Mouse (Mus musculus): ENCODE results near the gene Ebf3.

The Ebf3 gene

DNA sequence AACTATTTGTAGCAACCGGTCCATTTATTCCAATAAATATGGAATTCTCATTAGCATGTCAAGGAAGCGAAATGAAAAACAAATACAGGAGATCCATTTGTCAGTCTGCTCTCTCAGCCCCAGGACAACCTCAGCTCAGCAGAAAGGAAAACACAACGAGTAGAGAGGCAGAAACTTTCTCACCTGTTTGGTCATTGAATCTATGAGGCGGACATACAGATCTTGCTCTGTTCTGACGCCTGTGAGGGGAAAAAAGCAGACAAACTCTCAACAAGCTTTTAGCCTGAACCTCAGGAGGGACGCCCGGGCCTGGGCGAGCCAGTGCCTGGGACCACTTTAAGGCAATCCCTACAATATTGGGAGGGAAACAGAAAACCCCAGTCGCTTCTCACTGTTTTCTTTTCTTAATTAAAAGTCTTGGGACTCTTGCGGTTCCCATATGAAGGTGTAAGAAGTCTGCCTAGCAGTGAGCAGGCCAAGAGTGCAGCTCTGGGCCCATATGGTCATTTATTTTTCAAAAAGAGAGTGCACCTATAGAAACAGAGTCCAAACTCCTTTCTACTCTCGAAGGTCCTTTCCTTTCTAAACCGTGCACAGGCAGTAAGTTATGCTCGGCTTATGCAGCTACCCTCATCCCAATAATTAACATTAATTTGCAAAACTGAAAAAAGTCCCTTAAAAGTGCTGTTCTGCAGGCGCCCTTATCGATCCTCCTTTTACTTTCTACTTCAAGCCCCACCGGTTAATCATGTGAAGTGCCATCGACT lies 1.9 kb downstream of the Ebf3 start:
- DNase-seq (ENCODE audit: low read depth, low spot score): peak; percentile 34

DNA sequence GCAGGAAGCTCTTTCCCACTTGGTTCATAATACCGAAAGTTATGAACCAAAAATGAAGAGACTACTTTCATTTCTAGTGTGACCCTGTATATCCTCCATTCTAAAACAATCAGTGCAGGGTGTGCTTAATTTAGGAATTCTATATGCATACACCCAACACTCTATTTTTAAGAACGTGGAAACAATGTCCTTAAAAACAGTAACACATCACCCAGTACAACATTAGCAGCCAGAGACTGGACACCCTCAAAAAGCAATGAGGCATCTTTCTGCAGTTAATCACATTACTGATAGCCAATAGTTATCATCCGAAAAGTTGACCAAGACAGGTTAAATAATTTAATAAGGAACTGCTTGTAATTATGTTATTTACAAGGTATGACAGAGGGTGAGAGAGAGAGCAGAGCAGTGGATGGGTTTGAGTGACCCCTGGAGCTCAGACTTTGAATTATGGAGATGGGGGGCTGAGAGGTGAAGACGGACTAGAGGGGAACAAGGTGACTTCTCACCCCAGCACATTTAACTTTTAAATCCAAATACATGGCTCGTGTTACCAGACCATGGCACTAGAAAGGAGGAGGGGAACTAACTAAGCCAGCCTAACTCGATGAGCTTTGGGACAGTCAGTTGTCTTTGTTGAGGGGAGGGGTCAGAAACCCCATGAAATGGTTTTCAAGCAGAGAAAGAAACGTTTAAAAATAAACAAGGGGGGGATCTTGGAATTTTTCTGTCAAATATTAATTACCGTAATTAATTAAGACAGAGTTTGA lies 2.7 kb downstream of the Ebf3 start:
- DNase-seq (ENCODE audit: low read depth, low spot score): peak; percentile 40

- no peak for DNase-seq (ENCODE audit: low read depth, low spot score)
Observed at GRCm38 (mm10) chr7:137310876-137311275, 3.4 kb downstream of the Ebf3 start.

DNA sequence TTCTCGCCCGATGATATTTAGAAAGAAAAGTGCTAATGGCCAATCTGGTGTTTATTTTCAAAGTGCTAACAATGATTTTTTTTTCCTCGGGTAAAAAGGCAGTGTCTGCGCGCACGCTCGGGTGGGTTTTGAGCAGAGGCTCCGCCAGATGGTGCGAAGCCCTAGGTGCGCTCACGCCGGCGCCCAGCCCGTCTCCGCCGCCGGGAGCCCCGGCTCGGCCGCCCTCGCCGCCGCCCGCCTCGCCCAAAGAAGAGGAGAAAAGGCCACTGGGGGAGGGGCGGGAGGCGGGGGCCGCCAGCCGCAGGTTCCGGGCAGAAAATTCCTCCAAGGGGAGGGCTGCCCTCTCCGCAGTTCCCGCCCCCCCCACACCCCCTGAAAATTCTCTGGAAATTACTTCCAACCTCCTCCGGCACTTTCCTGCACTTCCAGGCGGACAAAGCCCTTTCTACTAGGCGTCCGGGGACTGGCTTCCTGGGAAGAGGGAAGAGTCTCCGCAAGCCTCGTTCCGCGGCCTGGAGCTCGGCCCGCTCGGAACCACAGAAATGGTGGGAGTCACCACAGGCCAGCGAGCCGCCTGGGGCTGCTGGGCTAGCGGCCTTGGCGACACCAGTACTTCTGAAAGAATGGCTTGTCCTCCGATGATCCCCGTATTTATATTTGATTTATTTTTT lies 4.0 kb downstream of the Ebf3 start:
- peak; percentile 75 for DNase-seq (ENCODE audit: low read depth, low spot score)

- peak; percentile 58 for DNase-seq (ENCODE audit: low read depth, low spot score)
Observed at GRCm38 (mm10) chr7:137309071-137310066, 4.9 kb downstream of the Ebf3 start.

- DNase-seq (ENCODE audit: low read depth, low spot score): peak; percentile 52
Observed at GRCm38 (mm10) chr7:137308061-137309060, 5.9 kb downstream of the Ebf3 start.

- no peak for DNase-seq (ENCODE audit: low read depth, low spot score)
Observed at GRCm38 (mm10) chr7:137307131-137307530, 7.1 kb downstream of the Ebf3 start.

- peak; percentile 18 for DNase-seq (ENCODE audit: low read depth, low spot score)
Observed at GRCm38 (mm10) chr7:137306127-137306526, 8.1 kb downstream of the Ebf3 start.

GRCm38 (mm10) chr7:137303776-137304171 lies 10.5 kb downstream of the Ebf3 start:
- peak; percentile 90 for DNase-seq (ENCODE audit: low read depth, low spot score)

DNA sequence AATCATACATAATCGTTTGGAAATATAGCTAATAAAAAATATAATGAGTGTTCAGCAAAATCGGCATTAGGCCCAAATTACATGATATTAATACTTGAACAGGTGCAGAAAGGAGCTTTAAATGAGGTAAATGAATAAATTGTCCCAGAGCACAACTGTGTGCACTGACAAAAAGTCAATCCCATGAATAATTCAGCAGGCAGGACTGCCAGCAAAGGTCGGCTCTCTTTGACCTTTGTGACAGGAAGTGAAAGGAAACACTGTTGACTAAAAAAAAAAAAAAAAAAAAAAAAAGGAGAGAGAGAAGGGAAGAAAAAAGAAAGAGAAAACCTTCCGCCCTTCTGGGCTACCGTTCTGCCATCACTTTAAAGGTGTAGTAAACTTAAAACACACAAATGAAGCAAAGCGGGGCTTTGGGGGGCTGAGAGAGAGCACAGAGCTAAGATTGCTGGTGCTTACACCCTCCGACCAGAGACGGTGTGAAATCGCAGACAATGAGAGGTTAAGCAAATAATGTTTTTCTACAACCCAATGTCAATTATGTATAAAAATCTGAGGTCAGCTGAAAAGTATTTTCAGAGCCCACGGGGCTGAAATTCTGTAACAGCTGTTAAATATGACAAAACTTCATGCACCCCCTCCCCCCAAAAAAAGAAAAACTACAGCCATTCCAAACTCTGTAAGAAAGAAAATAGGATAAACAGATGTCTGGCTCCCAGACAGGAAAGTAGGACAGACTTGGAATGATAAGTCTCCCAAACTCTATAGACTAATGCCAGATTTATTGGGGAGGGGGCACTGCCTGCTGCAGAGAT lies 11.1 kb downstream of the Ebf3 start:
- DNase-seq (ENCODE audit: low read depth, low spot score): peak; percentile 59

- no peak for DNase-seq (ENCODE audit: low read depth, low spot score)
Observed at GRCm38 (mm10) chr7:137302161-137302560, 12.1 kb downstream of the Ebf3 start.

- DNase-seq (ENCODE audit: low read depth, low spot score): no peak
Observed at GRCm38 (mm10) chr7:137301329-137301751, 12.9 kb downstream of the Ebf3 start.

- DNase-seq (ENCODE audit: low read depth, low spot score): peak; percentile 60
Observed at GRCm38 (mm10) chr7:137300826-137301225, 13.4 kb downstream of the Ebf3 start.

GRCm38 (mm10) chr7:137300169-137300568 lies 14.1 kb downstream of the Ebf3 start:
- DNase-seq (ENCODE audit: low read depth, low spot score): peak; percentile 11

DNA sequence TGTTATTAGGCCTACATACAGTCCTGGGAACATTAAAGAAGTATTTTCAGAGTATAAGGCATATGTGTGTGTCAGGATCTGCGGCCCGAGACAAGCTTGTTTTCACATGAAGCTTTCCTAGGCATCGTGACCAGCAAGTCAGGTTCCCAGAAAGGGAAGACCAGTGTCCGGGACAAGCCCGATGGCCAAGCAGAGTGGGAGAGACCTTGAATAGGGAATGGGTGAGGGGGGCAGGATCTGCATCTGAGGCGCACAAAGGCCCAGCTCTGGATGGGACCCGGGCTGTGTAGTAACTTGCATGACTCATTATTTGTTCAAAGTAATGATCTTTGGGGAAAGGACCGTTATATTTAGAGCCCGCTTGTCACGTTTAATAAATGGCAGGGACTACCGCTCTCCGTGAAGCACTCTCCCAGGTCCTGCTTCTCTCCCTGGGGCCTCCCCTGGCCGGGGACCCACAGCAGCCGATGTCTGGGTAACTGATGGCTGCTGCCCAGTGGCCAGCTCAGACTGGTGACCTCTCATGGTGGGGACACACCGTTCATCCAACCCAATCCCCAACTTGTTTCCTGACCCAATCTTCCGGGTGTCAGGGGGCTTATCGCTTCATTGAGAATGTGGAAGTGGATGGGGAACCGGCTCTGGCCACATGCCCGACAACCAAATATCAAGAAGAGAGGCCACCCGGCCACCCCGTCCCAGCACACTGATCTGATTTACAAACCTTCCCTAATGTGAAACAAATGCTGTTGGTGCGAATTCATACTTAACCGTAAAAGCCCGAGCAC lies 16.5 kb downstream of the Ebf3 start:
- DNase-seq (ENCODE audit: low read depth, low spot score): no peak

DNA sequence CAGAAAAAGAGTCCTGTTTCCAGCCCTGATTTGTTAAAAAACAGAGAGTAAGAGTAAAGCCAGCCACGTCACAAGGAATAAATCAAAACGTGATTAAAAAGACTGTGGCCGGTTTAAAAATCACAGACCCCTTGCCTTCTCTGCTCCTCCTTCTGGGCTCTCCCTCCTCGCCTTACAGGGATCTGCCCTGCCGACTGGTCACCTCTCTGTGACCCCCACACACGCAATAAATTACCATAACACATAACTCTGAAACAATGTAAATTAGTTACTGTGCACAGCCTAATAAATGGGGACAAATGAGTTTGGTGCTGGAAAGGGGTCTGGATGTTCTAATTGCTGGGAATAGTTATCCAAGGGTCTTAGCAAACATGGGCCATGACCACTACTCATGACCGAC lies 17.1 kb downstream of the Ebf3 start:
- DNase-seq (ENCODE audit: low read depth, low spot score): no peak

- no peak for DNase-seq (ENCODE audit: low read depth, low spot score)
Observed at GRCm38 (mm10) chr7:137295612-137296011, 18.6 kb downstream of the Ebf3 start.

DNA sequence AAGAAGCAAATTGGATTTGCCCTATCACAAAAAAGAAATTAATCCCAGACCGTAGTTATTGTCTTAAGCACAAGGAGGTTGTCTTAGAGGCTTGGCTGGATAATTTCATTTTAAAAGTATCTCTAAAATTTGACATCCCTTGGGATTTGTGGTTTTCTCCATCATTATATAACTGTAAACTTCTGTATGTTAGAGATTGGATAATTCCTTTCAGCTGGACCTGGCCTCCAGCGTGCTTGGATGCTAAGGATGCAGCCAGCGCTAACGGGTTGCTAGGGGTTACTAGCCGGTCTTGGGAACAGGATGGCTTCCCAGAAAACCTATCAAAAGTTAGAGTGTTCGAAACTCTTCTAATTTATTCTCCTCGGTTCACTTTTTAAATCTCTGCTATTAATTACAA lies 19.8 kb downstream of the Ebf3 start:
- DNase-seq (ENCODE audit: low read depth, low spot score): peak; percentile 52

All from 3T3-L1 (cell line).